Mouse (Mus musculus) bone marrow, adult 2 months (tissue): ENCODE data around the gene Gm11985. TPM values are rescaled to one million over a fixed set of nuclear protein-coding genes. Genes with fewer than 3 reads are reported as not detected.

ENCODE experiments used
- H3K27ac ChIP-seq: fragments of 200-500 bp; 2 replicates; pipeline ENCODE4 v1.5.1; 2012; ENCODE audit warnings: low read depth, mild to moderate bottlenecking, control low read depth, inconsistent platforms, low read length; ENCODE audit not compliant: control insufficient read depth, poor library complexity, insufficient read depth
- H3K4me1 ChIP-seq: fragments of 200-500 bp; 2 replicates; pipeline ENCODE4 v1.6.1; 2011; ENCODE audit warnings: low read length; ENCODE audit not compliant: control insufficient read depth, insufficient read depth
- H3K4me3 ChIP-seq: fragments of 200-500 bp; replicated peaks from 2 replicates; pipeline ENCODE3; 2011; ENCODE audit warnings: mild to moderate bottlenecking, low read depth, low read length, control low read depth; ENCODE audit not compliant: control insufficient read depth
- CTCF ChIP-seq: fragments of 200-500 bp; IDR thresholded peaks from 2 replicates; pipeline ENCODE4 v1.5.1; 2011; ENCODE audit warnings: low read length, control low read depth; ENCODE audit not compliant: control insufficient read depth, insufficient read depth
- POLR2A ChIP-seq: fragments of 200-500 bp; IDR thresholded peaks from 2 replicates; pipeline ENCODE4 v1.6.1; 2011; ENCODE audit warnings: low read depth, mild to moderate bottlenecking, control low read depth, low read length, borderline replicate concordance; ENCODE audit not compliant: control insufficient read depth
- WGBS: fragments of 180-500 bp; shearing (Covaris S2); methylation state at CpG from one replicate; pipeline ENCODE4 v1.1.7; 2018; 5-methylcytosine and 5-hydroxymethylcytosine counted together
- polyA plus RNA-seq: library from polyadenylated mRNA; stranded (reverse); fragments of >200 nt; gene quantifications from 2 replicates; pipeline ENCODE4 v1.2.4, GENCODE M21; 2011; ENCODE audit warnings: low replicate concordance; ENCODE audit not compliant: missing spikeins, insufficient read depth, insufficient read length

The Gm11985 gene
- polyA plus RNA-seq, 1 experiment: not detected

GRCm38 (mm10) chr11:7197491-7197941, 9.1 kb upstream of the Gm11985 start, which contains the start of gene Igfbp1:
Igfbp1 (plus strand) TSS chr11:7197782.
- no peak within 1 kb of the TSS for H3K27ac ChIP-seq
- H3K4me1 ChIP-seq: no peaks in the 10 kb centered on the region
- WGBS: 67% methylated on average over 12 of the region's 12 CpGs
- no peak within 1 kb of the TSS for H3K4me3 ChIP-seq
- no peak for TF ChIP-seq POLR2A
- no peak for TF ChIP-seq CTCF

- H3K4me3 ChIP-seq: no peak overlapping the region
- H3K4me1 ChIP-seq: no peaks in the 10 kb centered on the region
- 79% methylated on average over 4 of the region's 4 CpGs for WGBS
- TF ChIP-seq CTCF (no peak), POLR2A (no peak)
- H3K27ac ChIP-seq: no peak overlapping the region
These were observed 6.9 kb upstream of the Gm11985 start for GRCm38 (mm10) chr11:7195312-7195685.

GRCm38 (mm10) chr11:7194432-7195311, 6.3 kb upstream of the Gm11985 start:
- 84% methylated on average over 10 of the region's 10 CpGs for WGBS
- no peak for TF ChIP-seq CTCF
- no peak for TF ChIP-seq POLR2A
- no peaks in the 10 kb centered on the region for H3K4me1 ChIP-seq
- H3K27ac ChIP-seq: no peak overlapping the region
- H3K4me3 ChIP-seq: no peak overlapping the region

GRCm38 (mm10) chr11:7193134-7193533, 4.8 kb upstream of the Gm11985 start:
- Histone ChIP-seq H3K27ac (no peak overlapping the region), H3K4me3 (no peak overlapping the region), H3K4me1 (no peaks in the 10 kb centered on the region)
- no peak for TF ChIP-seq POLR2A
- TF ChIP-seq CTCF: no peak
- WGBS: 65% methylated on average over 9 of the region's 9 CpGs

- no peak overlapping the region for H3K27ac ChIP-seq
- no peak overlapping the region for H3K4me3 ChIP-seq
- TF ChIP-seq CTCF (no peak), POLR2A (no peak)
- no peaks in the 10 kb centered on the region for H3K4me1 ChIP-seq
- WGBS: 54% methylated on average over 6 of the region's 6 CpGs
These were observed 4.3 kb upstream of the Gm11985 start for GRCm38 (mm10) chr11:7192710-7193109.

- no peaks in the 10 kb centered on the region for H3K4me1 ChIP-seq
- H3K27ac ChIP-seq: no peak overlapping the region
- H3K4me3 ChIP-seq: no peak overlapping the region
- 63% methylated on average over 8 of the region's 8 CpGs for WGBS
- TF ChIP-seq POLR2A (no peak), CTCF (no peak)
These were observed 897 bp downstream of the Gm11985 start for GRCm38 (mm10) chr11:7187472-7187871.

- TF ChIP-seq POLR2A: no peak
- TF ChIP-seq CTCF: no peak
- WGBS: 52% methylated on average over 1 of the region's 1 CpGs
- H3K4me3 ChIP-seq: no peak overlapping the region
- no peak overlapping the region for H3K27ac ChIP-seq
- no peaks in the 10 kb centered on the region for H3K4me1 ChIP-seq
These were observed 3.9 kb downstream of the Gm11985 start for GRCm38 (mm10) chr11:7184420-7184819.

GRCm38 (mm10) chr11:7182409-7183042, 5.8 kb downstream of the Gm11985 start:
- Histone ChIP-seq H3K4me3 (no peak overlapping the region), H3K4me1 (no peaks in the 10 kb centered on the region), H3K27ac (no peak overlapping the region)
- TF ChIP-seq POLR2A (no peak), CTCF (no peak)
- whole genome bisulfite sequencing: 70% methylated on average over 8 of the region's 8 CpGs

GRCm38 (mm10) chr11:7179276-7179675, 9.1 kb downstream of the Gm11985 start:
- no peak overlapping the region for H3K27ac ChIP-seq
- no peaks in the 10 kb centered on the region for H3K4me1 ChIP-seq
- no peak for TF ChIP-seq POLR2A
- TF ChIP-seq CTCF: no peak
- H3K4me3 ChIP-seq: no peak overlapping the region
- whole genome bisulfite sequencing: 27% methylated on average over 2 of the region's 2 CpGs
